Mouse (Mus musculus) thymus, postnatal 25 days (tissue): Measurements from ENCODE around the gene Ankfy1.
A peak's percentile ranks its signal among the peaks of the same experiment; 100 is the strongest.

Source experiments
- DNase-seq: peaks from one replicate; pipeline ENCODE4 v3.0.0; 2022

Gene Ankfy1

DNA sequence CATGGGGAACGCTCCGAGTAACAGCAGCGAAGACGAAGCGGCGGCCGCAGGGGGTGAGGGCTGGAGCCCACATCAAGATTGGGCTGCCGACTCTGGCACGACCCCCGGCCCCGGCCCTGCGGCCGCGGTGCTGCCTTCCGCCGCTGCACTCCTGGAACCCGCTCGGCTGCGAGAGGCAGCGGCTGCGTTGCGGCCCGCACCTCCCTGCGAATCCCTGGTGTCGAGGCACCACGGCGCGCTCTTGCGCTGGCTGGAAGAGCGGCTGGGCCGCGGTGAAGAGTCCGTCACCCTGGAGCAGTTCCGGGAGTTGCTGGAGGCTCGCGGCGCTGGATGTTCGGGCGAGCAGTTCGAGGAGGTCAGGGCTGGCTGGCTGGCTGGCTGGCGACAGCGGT, 106.5 kb downstream of the Ankfy1 start:
- no peak for DNase-seq

- no peak for DNase-seq
These were observed 107.0 kb downstream of the Ankfy1 start for GRCm38 (mm10) chr11:72796773-72797338.

DNA sequence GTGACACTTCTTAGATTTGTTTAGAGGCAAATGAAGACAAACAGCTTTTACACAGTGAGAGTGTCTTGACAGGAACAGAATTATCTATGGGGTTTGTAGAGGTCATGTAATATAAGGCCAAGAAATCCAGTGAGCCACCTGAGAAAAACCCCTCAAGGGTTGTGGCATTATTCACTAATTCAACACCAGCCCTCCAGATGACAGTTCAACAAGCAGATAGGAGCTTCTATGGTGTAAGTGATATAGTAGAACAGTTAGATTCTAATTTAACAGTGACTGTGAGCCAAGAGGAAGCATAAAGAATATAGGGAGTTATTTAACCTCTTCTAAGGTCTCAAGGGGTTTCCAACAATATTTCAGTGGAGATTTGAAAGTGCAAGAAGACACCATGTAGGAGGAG, 108.3 kb downstream of the Ankfy1 start:
- DNase-seq: no peak

- DNase-seq: no peak
These were observed 111.4 kb downstream of the Ankfy1 start for GRCm38 (mm10) chr11:72801182-72801581.

- DNase-seq: no peak
These were observed 113.2 kb downstream of the Ankfy1 start for GRCm38 (mm10) chr11:72803038-72803437.

DNA sequence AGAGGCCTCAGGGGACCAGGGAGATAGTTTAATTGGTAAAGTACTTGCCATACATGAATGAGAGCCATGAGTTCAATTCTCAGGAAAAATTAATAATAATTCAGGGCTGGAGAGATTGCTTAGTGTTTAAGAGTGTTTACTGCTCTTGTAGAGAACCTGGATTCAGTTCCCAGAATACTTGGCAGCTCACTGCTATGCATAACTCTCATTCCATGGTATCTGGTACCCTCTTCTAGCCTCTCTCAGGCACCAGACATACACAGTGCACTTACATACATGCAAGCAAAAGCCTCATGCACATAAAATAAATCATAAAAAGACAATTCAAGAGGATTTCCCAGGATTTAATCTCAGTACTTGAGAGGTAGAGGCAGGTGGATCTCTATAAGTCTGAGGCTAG, 114.8 kb downstream of the Ankfy1 start:
- DNase-seq: no peak

GRCm38 (mm10) chr11:72805232-72805631, 115.4 kb downstream of the Ankfy1 start:
- no peak for DNase-seq

- no peak for DNase-seq
These were observed 116.8 kb downstream of the Ankfy1 start for GRCm38 (mm10) chr11:72806556-72806955.

- DNase-seq: no peak
These were observed 118.2 kb downstream of the Ankfy1 start for GRCm38 (mm10) chr11:72807992-72808391.

- DNase-seq: no peak
These were observed 123.9 kb downstream of the Ankfy1 start for GRCm38 (mm10) chr11:72813687-72814086.

- peak; percentile 12 for DNase-seq
These were observed 124.4 kb downstream of the Ankfy1 start for GRCm38 (mm10) chr11:72814188-72814587.

DNA sequence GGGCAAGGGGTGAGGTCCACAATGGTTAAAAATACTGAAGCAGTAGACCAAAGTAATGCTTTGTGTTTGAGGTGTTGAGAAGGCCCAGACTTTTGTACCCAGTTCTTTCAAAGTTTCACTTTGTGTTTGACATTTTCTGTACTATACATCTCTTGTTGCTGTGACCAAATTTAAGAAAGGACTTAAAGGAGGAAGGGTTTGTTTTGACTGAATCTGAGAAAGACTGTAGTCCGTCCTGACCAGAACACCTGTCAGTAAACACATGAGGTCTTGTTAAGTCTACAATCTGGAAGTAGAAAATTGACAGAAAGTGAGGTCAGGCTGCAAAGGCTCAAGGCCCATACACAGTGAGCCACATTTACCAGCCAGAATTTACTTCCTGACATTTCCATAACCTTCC, 127.1 kb downstream of the Ankfy1 start:
- DNase-seq: no peak

GRCm38 (mm10) chr11:72818067-72818466, 128.3 kb downstream of the Ankfy1 start:
- no peak for DNase-seq

DNA sequence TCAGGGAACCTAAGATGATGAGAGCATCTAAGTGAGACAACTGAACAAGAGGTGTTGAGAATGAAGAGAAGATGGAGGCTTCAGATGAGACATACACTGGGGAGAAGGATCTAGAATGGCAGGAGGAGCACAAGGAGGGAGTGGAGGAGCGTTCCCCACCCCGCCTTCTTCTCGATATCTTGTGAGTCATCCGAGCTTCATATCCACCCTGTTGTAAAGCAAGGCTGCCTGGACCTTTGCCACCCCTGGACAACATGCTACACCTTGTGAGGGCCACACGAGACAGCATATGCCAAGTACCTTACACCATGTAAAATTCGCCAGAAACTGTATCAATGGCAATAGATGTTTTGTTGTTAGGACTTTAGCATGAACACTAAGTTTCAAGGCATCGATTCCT, 131.2 kb downstream of the Ankfy1 start:
- DNase-seq: no peak
